Mouse (Mus musculus) ovary, adult 18-20 months (tissue): Measurements from ENCODE around the gene Sfrp2.

Experiments
- DNase-seq: peaks from one replicate; pipeline ENCODE4 v3.0.0; 2022; ENCODE audit warnings: low spot score, mixed read lengths

The Sfrp2 gene

DNA sequence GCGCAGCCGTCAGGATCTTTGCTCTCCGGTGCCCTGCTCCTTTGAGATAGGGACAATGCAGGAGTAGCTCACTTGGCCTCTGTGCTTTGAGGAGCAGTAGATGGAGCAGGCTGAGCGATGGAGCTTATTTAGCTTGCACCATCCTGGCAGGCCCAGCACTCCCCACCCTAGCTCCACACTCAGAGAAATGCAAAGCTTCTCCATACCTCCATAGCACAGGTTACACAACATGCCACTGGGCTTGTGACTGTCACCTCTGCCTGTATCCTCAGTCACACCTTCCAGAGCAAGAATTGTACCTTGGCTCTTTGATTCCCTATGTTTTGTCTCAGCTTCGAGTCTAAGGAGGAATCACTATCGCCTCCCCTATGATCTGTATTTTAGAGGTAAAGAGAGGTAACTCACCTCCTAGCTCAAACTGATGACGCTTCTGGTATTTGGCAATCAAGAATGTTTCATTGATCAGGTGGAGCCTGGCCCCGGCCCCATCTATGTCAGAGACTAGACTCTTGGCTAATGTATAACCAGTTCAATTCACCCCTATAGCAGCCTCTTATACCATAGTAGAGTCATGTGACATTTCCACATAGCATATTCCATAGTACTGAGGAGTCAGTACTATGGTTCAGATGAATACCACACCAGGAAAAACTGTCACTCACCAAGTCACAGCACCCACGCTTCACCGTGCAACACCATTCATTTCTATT, 5.2 kb downstream of the Sfrp2 start:
- no peak for DNase-seq

DNA sequence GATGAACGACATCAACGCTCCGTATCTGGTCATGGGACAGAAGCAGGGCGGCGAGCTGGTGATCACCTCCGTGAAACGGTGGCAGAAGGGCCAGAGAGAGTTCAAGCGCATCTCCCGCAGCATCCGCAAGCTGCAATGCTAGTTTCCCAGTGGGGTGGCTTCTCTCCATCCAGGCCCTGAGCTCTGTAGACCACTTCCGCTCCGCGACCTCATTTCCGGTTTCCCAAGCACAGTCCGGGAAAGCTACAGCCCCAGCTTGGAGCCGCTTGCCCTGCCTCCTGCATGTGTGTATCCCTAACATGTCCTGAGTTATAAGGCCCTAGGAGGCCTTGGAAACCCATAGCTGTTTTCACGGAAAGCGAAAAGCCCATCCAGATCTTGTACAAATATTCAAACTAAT, 7.2 kb downstream of the Sfrp2 start:
- no peak for DNase-seq

DNA sequence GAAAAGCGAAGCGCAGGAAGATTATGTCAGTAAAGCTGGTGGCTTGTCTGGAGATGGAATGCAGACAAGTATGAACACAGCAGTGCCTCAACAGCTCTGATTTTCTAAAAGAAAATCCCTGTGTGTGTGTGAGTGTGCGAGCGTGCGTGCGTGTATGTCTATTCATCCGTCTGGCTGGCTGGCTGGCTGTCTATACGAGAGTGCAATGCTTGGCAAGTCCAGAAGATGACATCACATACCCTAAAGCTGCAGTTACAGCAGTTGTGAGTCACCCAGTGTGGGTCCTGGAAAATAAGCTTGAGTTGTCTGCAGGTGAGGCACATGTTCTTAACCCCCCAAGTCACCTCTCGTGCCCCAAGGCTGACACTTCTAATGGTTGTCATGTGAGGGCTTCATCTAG, 9.3 kb downstream of the Sfrp2 start:
- DNase-seq: no peak

DNA sequence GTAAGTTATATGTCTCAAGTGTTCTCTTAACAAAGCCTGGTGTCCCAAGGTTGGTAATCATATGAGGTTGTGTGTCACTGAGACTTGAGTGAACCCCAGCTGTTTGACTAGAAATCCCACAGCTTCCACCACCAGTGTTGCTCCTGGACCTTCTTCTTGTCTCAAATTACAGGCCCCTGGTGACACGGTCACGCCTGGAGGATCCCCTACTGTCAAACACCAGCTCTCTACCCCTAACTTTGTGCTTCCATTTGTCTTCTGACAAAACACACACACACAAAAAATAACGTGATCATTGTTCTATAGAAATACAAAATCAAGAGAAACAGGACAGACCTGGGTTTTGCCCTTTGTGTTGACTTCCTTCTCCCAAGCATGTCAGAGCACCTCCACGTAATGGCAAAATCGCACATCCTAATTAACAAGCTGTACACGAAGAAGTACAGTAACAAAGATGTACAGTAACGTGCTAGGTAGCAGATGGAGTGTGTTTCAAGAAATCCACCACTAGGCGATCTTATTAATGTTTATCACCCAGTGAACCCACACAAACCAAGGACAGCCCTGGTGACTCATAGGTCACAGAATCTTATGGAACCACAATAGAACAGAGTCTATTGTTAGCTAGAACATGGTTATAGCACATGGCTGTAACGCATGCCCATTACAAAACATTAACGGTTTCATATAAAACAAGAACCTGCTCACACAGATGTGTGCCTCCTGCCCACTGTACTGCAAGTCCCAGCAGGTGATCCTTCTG, 15.5 kb downstream of the Sfrp2 start:
- DNase-seq: no peak

DNA sequence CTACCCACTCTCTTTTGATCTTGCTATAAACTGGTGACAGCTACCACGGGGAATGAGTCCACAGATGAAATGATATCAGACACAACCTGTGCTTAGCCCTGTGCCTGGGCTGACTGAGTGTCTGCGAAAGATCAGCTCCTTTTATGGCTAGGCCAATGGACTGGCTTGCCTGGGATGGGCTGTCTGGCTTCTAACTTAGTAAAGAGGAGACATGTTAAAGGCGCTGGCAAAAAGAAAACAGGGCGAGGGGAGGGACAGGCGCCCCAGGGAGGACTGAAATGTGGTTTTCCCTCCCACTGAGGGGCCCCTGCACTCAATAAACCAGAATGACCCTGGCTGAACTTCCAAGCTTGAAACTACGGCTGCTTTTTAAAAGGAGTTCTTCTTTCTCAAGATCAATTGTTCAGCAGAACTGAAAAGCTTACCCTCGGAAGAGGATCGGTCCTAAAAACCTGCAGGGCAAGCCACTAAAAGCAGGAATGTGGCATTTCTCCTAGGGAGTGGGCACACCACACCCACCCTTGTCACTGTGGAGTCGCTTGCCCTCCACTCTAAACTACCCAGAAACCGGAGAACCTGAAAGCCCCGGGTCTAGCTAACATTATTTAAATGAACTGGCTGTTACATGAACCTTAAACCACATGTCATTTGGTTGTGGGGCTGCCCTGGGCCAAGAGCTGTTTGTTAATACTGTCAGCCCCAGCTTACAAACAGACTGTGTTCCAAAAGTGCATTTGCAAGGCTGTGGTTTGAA, 17.8 kb downstream of the Sfrp2 start:
- no peak for DNase-seq

DNA sequence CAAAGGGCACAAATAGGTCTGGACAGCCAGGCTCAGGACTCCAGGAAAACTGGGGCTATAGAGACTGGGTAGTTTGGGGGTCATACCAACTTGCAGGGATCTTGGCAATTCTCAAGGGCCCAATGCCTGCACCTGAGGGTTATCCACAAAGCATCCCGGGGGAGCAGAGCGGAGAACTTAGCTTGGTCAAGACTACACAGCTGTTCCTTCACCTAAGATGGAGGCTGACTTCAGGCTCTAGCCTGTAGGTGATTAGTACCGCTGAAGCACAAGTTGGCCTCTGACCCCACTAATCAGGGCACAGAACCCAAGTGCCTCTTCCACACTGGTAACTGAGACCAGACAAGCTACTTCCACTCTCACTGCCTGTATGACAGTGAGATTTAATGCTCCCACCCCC, 18.6 kb downstream of the Sfrp2 start:
- DNase-seq: no peak

DNA sequence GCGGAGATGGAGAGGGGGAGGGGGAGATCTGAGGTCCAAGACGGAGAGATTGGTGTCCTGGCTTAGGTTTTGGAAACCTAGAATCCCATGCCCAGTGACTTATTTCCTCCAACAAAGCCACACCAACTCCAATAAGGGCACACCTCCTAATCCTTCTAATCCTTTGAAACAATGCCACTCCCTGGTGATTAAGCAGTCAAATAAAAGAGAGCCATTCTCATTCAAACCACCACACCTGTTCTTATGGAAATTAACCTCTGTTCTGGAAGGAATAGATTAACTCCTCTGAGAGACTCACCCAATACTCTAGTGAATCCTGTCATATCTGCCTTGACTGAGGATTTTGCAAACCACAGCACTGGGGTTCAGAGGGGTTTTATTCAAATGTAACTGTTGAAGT, 21.0 kb downstream of the Sfrp2 start:
- DNase-seq: no peak

GRCm38 (mm10) chr3:83787776-83788305, 21.7 kb downstream of the Sfrp2 start:
- no peak for DNase-seq

GRCm38 (mm10) chr3:83789651-83790451, 23.7 kb downstream of the Sfrp2 start:
- no peak for DNase-seq

- no peak for DNase-seq
These were observed 25.3 kb downstream of the Sfrp2 start for GRCm38 (mm10) chr3:83791444-83791843.

DNA sequence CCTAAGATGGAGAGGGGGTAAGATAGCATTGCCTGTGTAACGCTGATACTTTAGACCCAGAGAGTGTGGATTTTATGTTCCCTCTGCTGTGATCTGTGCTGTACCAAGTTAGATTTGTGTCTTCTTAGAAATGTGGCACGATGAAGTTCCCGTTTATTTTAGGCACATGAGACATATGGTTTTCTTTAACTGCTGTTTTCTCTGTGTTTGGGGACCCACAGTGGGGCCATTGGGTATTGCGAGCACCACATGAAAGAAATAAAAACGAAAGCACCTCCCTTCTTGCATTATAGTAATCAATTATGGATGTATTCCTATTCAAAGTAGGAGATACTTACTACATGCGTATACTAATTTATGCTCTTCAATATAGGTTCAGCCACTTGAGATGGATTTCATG, 31.0 kb downstream of the Sfrp2 start:
- no peak for DNase-seq

GRCm38 (mm10) chr3:83797828-83798227, 31.7 kb downstream of the Sfrp2 start:
- DNase-seq: peak; percentile 16

DNA sequence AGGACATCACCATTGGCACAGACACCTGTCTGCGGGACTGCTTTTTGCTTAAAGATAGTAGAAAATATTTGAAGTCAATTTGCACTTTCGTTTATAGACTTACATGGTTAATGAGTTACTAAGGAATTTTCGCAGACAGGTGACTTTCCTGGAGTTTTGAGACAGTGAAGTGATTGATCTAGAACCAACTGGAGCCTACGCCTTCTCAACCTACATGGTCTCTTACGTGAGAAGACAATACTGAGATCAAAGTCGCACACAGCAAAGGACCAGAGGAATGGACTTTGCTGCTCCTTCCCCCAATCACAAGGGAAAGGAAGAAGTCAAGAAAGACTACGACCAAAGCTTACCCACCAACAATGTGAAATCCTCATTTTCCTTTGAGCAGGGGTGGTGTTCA, 33.4 kb downstream of the Sfrp2 start:
- DNase-seq: no peak

GRCm38 (mm10) chr3:83801649-83802155, 35.6 kb downstream of the Sfrp2 start:
- DNase-seq: no peak

DNA sequence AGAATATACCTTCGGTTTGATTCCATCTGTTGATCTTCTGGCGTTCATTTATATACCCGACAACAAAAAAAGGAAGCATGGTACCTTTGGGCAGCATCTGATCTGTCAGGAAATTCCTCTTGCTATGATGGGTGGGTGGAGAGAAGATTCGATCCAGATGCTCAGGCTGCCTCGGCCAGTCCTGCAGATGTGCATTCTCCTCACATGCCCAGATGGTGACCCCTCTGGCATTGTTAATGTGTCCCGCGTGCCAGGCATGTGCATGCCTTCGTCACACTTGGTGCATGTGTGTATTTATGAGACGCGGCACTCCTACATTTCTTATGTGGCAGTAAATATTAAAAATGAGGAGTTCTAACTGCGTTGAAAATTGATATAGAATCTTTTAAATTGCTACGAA, 42.4 kb downstream of the Sfrp2 start:
- DNase-seq: no peak

GRCm38 (mm10) chr3:83811987-83812386, 45.9 kb downstream of the Sfrp2 start:
- DNase-seq: no peak

DNA sequence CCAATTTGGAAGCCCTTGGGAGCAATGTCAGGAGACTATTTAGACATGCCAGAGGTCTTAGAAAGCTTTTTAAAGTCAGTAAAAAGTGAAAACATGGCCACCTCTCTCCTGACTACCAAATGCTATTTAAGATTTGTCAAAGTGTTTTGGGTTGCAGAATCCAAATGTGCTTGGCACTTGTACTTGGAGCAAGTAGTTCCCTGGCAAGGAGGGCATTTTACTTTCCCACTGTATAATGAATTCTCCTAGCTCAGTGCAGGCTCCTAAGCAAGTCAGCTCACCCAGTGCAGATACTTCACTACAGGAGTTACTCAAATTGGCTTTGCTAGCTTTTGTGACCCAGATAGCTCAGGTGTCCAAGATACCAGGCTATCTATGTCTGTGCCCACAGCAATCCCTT, 46.7 kb downstream of the Sfrp2 start:
- no peak for DNase-seq

DNA sequence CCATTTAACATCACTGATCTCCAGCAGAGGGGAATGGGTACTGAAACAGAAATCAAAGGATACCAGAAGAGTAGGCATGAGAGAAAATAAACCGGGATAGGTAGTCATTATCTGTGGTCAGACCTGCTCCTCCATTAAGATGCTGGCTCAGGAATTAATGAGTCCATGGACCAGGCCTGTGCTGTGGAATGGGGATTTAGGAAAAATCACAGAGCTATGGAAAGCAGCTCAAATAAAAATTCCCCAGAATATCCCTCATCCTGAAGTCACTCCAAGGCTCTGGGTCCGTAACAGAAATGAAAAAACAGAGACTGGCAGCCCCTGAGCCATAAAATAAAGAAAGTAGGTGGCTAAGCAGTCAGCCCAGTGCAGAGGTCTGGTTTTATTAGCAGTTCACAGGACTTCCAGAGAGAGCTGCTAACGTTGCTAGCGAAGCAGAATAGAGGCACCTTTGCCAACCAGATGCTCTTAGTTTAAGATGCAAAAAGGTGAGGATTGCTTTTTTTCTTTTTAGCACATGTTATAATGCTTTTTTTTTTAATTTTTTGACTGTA, 50.3 kb downstream of the Sfrp2 start:
- no peak for DNase-seq

DNA sequence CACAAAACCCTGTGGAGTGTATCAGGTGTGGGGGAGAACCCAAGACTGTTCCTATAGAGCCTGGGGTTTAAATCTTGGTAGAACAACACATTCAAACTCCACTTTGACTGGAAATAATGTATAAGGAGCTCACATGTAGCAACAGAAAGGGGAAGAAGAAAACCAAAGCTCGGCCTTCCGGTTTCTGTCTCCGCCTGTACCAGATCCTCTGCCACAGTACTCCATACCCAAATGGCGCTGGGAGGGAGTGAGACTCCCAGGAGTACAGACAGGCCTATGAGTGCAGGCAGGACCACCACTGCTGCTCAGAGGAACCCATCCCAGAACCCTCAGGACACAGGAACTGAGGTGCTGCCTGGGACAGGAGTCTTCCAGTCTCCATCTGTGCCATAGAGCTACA, 57.7 kb downstream of the Sfrp2 start:
- no peak for DNase-seq
